Mouse (Mus musculus) liver, embryonic 11.5 days (tissue): Measurements from ENCODE around the gene Tmem259. TPM values are rescaled to one million over a fixed set of nuclear protein-coding genes. Genes with fewer than 3 reads are reported as not detected.

ENCODE experiments used
- ATAC-seq: fragments of 200-750 bp; cut with Nextera tagmentation; replicated peaks from 2 replicates; pipeline ENCODE4 v1.8.0; 2017; ENCODE audit warnings: moderate number of reproducible peaks, mild to moderate bottlenecking, moderate TSS enrichment, moderate library complexity; ENCODE audit not compliant: low FRiP score
- DNase-seq: peaks from one replicate; pipeline ENCODE4 v3.0.0-alpha.2; 2017; ENCODE audit warnings: low spot score
- H3K27ac ChIP-seq: fragments of 300-500 bp; sonication (generic); 2 replicates; pipeline ENCODE4 v1.5.1; 2014; ENCODE audit warnings: mild to moderate bottlenecking, low read depth, low read length, control low read depth
- H3K27me3 ChIP-seq: fragments of 300-500 bp; sonication (generic); replicated peaks from 2 replicates; pipeline ENCODE4 v1.6.1; 2014; ENCODE audit warnings: low read length, mixed read lengths; ENCODE audit not compliant: control insufficient read depth, insufficient read depth
- H3K36me3 ChIP-seq: fragments of 300-500 bp; sonication (generic); 2 replicates; pipeline ENCODE4 v1.6.1; 2014; ENCODE audit warnings: mild to moderate bottlenecking, low read length, moderate library complexity, mixed read lengths; ENCODE audit not compliant: control insufficient read depth, insufficient read depth
- H3K4me1 ChIP-seq: fragments of 300-500 bp; sonication (generic); replicated peaks from 2 replicates; pipeline ENCODE4 v1.6.1; 2014; ENCODE audit warnings: low read length, mixed read lengths; ENCODE audit not compliant: control insufficient read depth, insufficient read depth
- H3K4me2 ChIP-seq: fragments of 300-500 bp; sonication (generic); 2 replicates; pipeline ENCODE4 v1.6.1; 2014; ENCODE audit warnings: mild to moderate bottlenecking, control low read depth, moderate library complexity
- H3K4me3 ChIP-seq: fragments of 300-500 bp; sonication (generic); 2 replicates; pipeline ENCODE4 v1.5.1; 2014; ENCODE audit warnings: low read depth, low read length, control low read depth
- H3K9ac ChIP-seq: fragments of 300-500 bp; sonication (generic); 2 replicates; pipeline ENCODE4 v1.6.1; 2014; ENCODE audit warnings: low read depth, low read length, control low read depth
- H3K9me3 ChIP-seq: fragments of 300-500 bp; sonication (generic); 2 replicates; pipeline ENCODE4 v1.6.1; 2016; ENCODE audit warnings: low read length, inconsistent platforms, mixed read lengths; ENCODE audit not compliant: control insufficient read depth
- WGBS: fragments of 180-500 bp; shearing (Covaris S2); extraction: QIAGEN DNeasy Blood & Tissue Kit; methylation state at CpG from one replicate; pipeline ENCODE4 v1.1.7; 2014; 5-methylcytosine and 5-hydroxymethylcytosine counted together
- polyA plus RNA-seq: library from polyadenylated mRNA; unstranded; fragments of >200 nt; fragmentation: Nextera tagmentation; extraction: Ambion mirVana; gene quantifications from 2 replicates; pipeline ENCODE4 v1.2.1, GENCODE M21; 2014

Gene Tmem259
- polyA plus RNA-seq, 1 experiment from 2014 or later, result 20.2 TPM

DNA sequence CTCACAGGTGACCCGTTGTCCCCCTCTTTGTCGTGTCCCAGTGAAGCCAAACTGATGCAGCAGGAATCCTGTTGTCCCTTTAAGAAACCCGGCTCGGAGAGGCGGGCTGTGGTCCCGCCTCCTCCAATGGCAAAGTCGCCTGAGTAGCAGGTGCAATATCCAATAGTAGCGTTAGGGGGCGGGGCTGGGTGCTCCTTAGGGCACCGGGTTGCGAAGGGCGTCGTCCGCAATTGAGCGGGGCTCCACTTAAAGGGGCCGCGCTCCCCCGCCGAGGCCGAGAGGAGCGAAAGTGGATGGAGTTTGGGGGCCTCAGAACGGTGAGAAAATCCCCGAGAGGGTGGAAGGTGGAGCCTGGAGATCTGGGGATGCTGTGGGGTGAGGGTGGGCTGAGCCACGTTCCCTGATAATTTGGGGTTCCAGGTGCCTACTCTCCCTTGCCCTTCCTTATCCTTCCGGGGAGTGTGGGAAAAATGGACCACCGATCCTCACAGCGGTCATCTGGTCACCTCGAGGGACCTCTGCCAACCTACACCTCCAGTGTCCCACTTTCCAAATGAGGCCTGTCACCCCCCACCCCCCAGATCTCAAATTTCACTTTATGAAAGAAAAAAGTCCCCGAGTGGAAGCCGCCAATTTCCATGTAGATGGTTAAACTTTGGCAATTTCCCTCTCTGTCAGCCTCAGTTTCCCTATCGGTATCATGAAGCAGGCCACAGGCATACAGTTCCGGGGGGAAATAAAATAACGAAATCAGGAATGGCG is 12.3 kb upstream of the Tmem259 start, which contains the start of gene Abca7:
Abca7 (plus strand) TSS at position 223 of the 762 bp plus-strand sequence.
- Histone ChIP-seq H3K9me3 (peaks cover 3% of the 10 kb centered on the region), H3K36me3 (peaks cover 28% of the 10 kb centered on the region), H3K4me3 (peak within 1 kb of the TSS; percentile 66), H3K27me3 (no peaks in the 10 kb centered on the region; the same call in 1 of the 2 replicates), H3K27ac (peak within 1 kb of the TSS; percentile 80), H3K4me2 (peak within 1 kb of the TSS; percentile 89), H3K9ac (peak within 1 kb of the TSS; percentile 69), H3K4me1 (peaks cover 21% of the 10 kb centered on the region)
- whole genome bisulfite sequencing, result under 1% methylated on average over 34 of the region's 34 CpGs
- DNase-seq (peak; percentile 94), ATAC-seq (peak; percentile 89)

DNA sequence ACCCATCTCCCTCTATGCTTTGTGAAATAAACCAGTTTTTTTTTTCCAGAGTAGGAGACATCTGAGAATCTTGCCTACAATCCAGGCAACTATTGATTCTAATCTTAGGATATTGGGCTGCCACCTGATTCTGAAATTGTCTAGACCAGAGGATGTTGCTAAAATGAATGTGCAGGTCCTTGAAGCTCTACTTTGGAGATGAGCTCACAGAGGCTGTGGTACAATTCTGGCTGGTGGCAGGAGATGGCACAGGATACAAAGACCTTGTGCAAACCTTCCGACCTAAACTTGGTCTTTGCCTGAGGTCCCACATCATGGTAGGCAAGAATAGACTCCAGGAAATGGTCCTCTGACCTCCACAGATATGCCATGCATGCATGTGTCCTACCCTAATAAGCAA is 11.5 kb upstream of the Tmem259 start:
- ATAC-seq (no peak), DNase-seq (no peak)
- H3K9me3 ChIP-seq, result peaks cover 3% of the 10 kb centered on the region
- peak overlapping the region; percentile 66; the same call in 1 of the 2 replicates for H3K4me3 ChIP-seq
- peak overlapping the region; percentile 27; the same call in 1 of the 2 replicates for H3K9ac ChIP-seq
- no peaks in the 10 kb centered on the region; the same call in 1 of the 2 replicates for H3K27me3 ChIP-seq
- peaks cover 32% of the 10 kb centered on the region for H3K36me3 ChIP-seq
- peak overlapping the region; percentile 89 for H3K4me2 ChIP-seq
- 54% methylated on average over 1 of the region's 1 CpGs for WGBS
- H3K27ac ChIP-seq, result no peak overlapping the region; the same call in 1 of the 2 replicates
- peaks cover 19% of the 10 kb centered on the region for H3K4me1 ChIP-seq

GRCm38 (mm10) chr10:79994397-79995115 is 10.4 kb upstream of the Tmem259 start:
- ATAC-seq (no peak), DNase-seq (no peak)
- WGBS, result 81% methylated on average over 16 of the region's 16 CpGs
- peaks cover 4% of the 10 kb centered on the region for H3K27me3 ChIP-seq
- 0 out of 2 replicates have a peak overlapping the region, but pooled peaks have one; percentile 14 for H3K9ac ChIP-seq
- peaks cover 25% of the 10 kb centered on the region for H3K4me1 ChIP-seq
- H3K4me2 ChIP-seq, result peak overlapping the region; percentile 12; the same call in 1 of the 2 replicates
- H3K36me3 ChIP-seq, result peaks cover 32% of the 10 kb centered on the region
- peaks cover 3% of the 10 kb centered on the region for H3K9me3 ChIP-seq
- H3K4me3 ChIP-seq, result no peak overlapping the region
- no peak overlapping the region for H3K27ac ChIP-seq

DNA sequence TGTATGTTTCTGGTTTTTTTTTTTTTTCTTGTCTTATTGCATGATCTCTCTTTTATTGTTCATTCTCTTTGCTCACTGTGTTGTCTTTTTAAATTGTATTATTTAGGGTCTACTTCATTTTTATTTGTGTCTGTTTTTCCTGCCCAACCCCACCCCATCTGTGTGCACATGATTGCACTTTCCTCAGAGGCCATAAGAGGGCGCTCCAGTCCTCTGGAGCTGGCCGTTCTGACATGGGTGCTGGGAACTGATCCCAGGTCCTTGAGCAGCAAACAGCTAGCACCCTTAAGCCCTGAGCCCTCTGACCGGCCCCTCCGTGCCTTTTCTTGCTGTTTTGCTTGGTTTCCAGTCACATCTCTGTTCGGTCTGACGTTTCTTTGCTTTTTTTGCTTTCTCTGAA is 7.4 kb upstream of the Tmem259 start:
- no peak overlapping the region for H3K9ac ChIP-seq
- H3K9me3 ChIP-seq, result peaks cover 3% of the 10 kb centered on the region
- DNase-seq (no peak), ATAC-seq (no peak)
- H3K4me2 ChIP-seq, result no peak overlapping the region
- peaks cover 8% of the 10 kb centered on the region for H3K27me3 ChIP-seq
- H3K4me1 ChIP-seq, result peaks cover 42% of the 10 kb centered on the region
- peaks cover 32% of the 10 kb centered on the region for H3K36me3 ChIP-seq
- H3K27ac ChIP-seq, result no peak overlapping the region
- WGBS, result 86% methylated on average over 6 of the region's 6 CpGs
- H3K4me3 ChIP-seq, result no peak overlapping the region

GRCm38 (mm10) chr10:79991099-79991498 is 7.0 kb upstream of the Tmem259 start:
- Histone ChIP-seq H3K9ac (no peak overlapping the region), H3K27me3 (peaks cover 8% of the 10 kb centered on the region), H3K4me3 (no peak overlapping the region), H3K4me1 (peaks cover 46% of the 10 kb centered on the region), H3K27ac (no peak overlapping the region), H3K9me3 (peaks cover 3% of the 10 kb centered on the region), H3K4me2 (no peak overlapping the region), H3K36me3 (peaks cover 32% of the 10 kb centered on the region)
- ATAC-seq (no peak), DNase-seq (no peak)
- 80% methylated on average over 12 of the region's 12 CpGs for WGBS

DNA sequence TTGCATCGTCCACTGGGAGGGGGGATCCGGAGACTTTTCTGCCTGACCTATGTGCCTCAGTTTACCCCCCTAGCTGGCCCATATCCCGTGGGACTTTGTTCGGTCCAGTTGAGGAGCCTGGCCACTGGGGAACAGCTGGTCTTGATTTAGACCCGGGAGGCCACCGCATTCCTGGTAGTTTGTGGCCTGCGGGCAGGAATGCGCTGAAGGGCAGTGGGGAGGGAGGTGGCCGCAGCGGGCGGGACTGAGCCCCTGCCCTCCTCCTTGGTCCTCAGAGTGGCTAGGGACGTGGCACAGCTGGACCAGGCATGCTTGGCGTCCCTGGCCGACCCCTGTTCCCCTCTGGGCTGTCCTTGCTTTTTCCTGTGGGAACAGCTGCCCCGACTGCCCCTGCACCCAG is 5.7 kb upstream of the Tmem259 start:
- H3K4me1 ChIP-seq, result peaks cover 46% of the 10 kb centered on the region
- peak overlapping the region; percentile 15; the same call in 1 of the 2 replicates for H3K9ac ChIP-seq

DNA sequence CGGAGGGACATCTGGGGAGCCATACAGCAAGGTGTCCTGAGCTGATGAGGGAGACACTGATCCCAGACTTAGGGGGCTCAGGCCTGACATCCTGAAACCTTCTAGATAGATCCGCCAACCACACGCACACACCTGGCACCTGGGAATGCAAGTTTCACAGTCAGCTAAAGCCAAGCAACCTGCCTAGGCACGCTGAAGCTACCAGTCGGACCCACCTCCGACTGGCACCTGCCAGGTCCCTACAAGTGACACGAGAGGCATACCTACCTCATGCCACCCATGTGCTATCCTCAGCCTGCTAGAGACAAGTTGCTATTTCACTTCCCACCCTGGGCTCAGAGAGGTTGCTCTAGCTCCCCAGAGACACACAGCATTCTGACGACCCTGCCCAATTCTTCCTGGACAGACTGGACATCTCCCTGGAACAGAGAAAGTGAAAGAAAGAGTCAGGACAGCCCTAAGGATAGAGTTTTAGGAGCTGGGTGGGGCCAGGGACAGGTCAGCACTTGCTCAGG is 5.2 kb upstream of the Tmem259 start:
- DNase-seq, result no peak
- Histone ChIP-seq H3K4me1 (peaks cover 43% of the 10 kb centered on the region), H3K27me3 (peaks cover 8% of the 10 kb centered on the region), H3K36me3 (peaks cover 27% of the 10 kb centered on the region), H3K9me3 (peaks cover 3% of the 10 kb centered on the region), H3K27ac (no peak overlapping the region), H3K9ac (peak overlapping the region; percentile 44), H3K4me3 (peak overlapping the region; percentile 60), H3K4me2 (peak overlapping the region; percentile 93)
- 38% methylated on average over 8 of the region's 8 CpGs for WGBS
- ATAC-seq, result no peak

More for the DNA sequence above, 5.7 kb upstream of the Tmem259 start:
- Histone ChIP-seq H3K36me3 (peaks cover 32% of the 10 kb centered on the region), H3K27ac (no peak overlapping the region; the same call in 1 of the 2 replicates), H3K4me3 (peak overlapping the region; percentile 60), H3K9me3 (peaks cover 3% of the 10 kb centered on the region), H3K4me2 (peak overlapping the region; percentile 93), H3K27me3 (peaks cover 8% of the 10 kb centered on the region)
- ATAC-seq, result no peak
- DNase-seq, result no peak
- WGBS, result 35% methylated on average over 15 of the region's 15 CpGs

- H3K9ac ChIP-seq, result peak within 1 kb of the TSS; percentile 44
- under 1% methylated on average over 59 of the region's 59 CpGs for WGBS
- no peak for ATAC-seq
- H3K27ac ChIP-seq, result peak within 1 kb of the TSS; percentile 98
- peaks cover 8% of the 10 kb centered on the region for H3K27me3 ChIP-seq
- peaks cover 22% of the 10 kb centered on the region for H3K36me3 ChIP-seq
- DNase-seq, result no peak
- peaks cover 3% of the 10 kb centered on the region for H3K9me3 ChIP-seq
- peak within 1 kb of the TSS; percentile 93 for H3K4me2 ChIP-seq
- peaks cover 40% of the 10 kb centered on the region for H3K4me1 ChIP-seq
- peak within 1 kb of the TSS; percentile 60 for H3K4me3 ChIP-seq
These were observed 4.6 kb upstream of the Tmem259 start, which contains the start of gene Cnn2 for GRCm38 (mm10) chr10:79988506-79989271. Gene Cnn2, plus strand, starts transcription at chr10:79988584.
